Mouse (Mus musculus) liver, embryonic 12.5 days (tissue): ENCODE results near the gene Ckap5. TPM values are rescaled to one million over a fixed set of nuclear protein-coding genes. Genes with fewer than 3 reads are reported as not detected.
A peak's percentile ranks its signal among the peaks of the same experiment; 100 is the strongest.
"Not testable (repeated sequence)": the region's sequence is repeated elsewhere in the genome, so short reads cannot be mapped to it uniquely, and the experiment has no call there.

ENCODE experiments used
- ATAC-seq: fragments of 200-750 bp; cut with Nextera tagmentation; 2 replicates; pipeline ENCODE4 v1.8.0; 2017; ENCODE audit warnings: moderate number of reproducible peaks, mild to moderate bottlenecking, moderate library complexity
- H3K27ac ChIP-seq: fragments of 300-500 bp; sonication (generic); 2 replicates; pipeline ENCODE4 v1.5.1; 2016; ENCODE audit warnings: mild to moderate bottlenecking
- H3K27me3 ChIP-seq: fragments of 300-500 bp; sonication (generic); replicated peaks from 2 replicates; pipeline ENCODE4 v1.6.1; 2016; ENCODE audit warnings: mild to moderate bottlenecking, moderate library complexity
- H3K36me3 ChIP-seq: fragments of 300-500 bp; sonication (generic); 2 replicates; pipeline ENCODE4 v1.6.1; 2016; ENCODE audit warnings: mild to moderate bottlenecking, moderate library complexity
- H3K4me1 ChIP-seq: fragments of 300-500 bp; sonication (generic); 2 replicates; pipeline ENCODE4 v1.6.1; 2016
- H3K4me2 ChIP-seq: fragments of 300-500 bp; sonication (generic); 2 replicates; pipeline ENCODE4 v1.6.1; 2016; ENCODE audit warnings: mild to moderate bottlenecking, moderate library complexity
- H3K4me3 ChIP-seq: fragments of 300-500 bp; sonication (generic); 2 replicates; pipeline ENCODE4 v1.5.1; 2016; ENCODE audit warnings: mild to moderate bottlenecking, moderate library complexity
- H3K9ac ChIP-seq: fragments of 300-500 bp; sonication (generic); 2 replicates; pipeline ENCODE4 v1.6.1; 2016; ENCODE audit warnings: mild to moderate bottlenecking, moderate library complexity
- H3K9me3 ChIP-seq: fragments of 300-500 bp; sonication (generic); replicated peaks from 2 replicates; pipeline ENCODE4 v1.6.1; 2016; ENCODE audit warnings: mild to moderate bottlenecking, moderate library complexity
- WGBS: fragments of 180-500 bp; shearing (Covaris S2); methylation state at CpG from one replicate; pipeline ENCODE4 v1.1.7; 2016; ENCODE audit not compliant: insufficient replicate concordance; 5-methylcytosine and 5-hydroxymethylcytosine counted together
- polyA plus RNA-seq: library from polyadenylated mRNA; unstranded; fragments of >200 nt; fragmentation: Nextera tagmentation; extraction: Ambion mirVana; gene quantifications from 2 replicates; pipeline ENCODE4 v1.2.1, GENCODE M21; 2016

Ckap5 gene
- polyA plus RNA-seq, 1 experiment from 2014 or later: 59.1 TPM

DNA sequence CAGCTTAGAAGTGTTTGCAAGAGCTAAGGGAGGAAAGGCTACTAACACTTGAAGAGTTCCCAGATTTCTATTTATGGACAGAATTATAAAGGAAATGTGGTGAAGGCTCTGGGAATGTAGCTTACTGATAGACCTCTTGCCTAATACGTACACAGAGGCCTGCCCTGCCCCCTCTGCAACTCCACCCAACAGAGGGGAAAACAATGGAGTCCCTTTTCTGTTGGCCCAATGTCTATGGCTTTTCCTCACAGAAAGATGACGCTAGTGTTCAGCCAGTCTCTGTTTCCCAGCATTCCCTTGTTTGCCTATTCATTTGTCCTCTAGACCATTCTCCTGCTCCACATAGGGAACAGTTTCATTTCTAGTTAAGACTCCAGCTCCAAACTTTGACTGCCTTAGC, 9.4 kb upstream of the Ckap5 start:
- 12% methylated on average over 2 of the region's 2 CpGs for WGBS
- no peak for ATAC-seq
- Histone ChIP-seq H3K4me3 (no peak overlapping the region), H3K4me1 (peaks cover 8% of the 10 kb centered on the region), H3K4me2 (no peak overlapping the region), H3K9ac (no peak overlapping the region), H3K27ac (0 out of 2 replicates have a peak overlapping the region, but pooled peaks have one; percentile 5), H3K36me3 (peaks cover 2% of the 10 kb centered on the region; the same call in 1 of the 2 replicates), H3K27me3 (no peaks in the 10 kb centered on the region), H3K9me3 (no peaks in the 10 kb centered on the region)

DNA sequence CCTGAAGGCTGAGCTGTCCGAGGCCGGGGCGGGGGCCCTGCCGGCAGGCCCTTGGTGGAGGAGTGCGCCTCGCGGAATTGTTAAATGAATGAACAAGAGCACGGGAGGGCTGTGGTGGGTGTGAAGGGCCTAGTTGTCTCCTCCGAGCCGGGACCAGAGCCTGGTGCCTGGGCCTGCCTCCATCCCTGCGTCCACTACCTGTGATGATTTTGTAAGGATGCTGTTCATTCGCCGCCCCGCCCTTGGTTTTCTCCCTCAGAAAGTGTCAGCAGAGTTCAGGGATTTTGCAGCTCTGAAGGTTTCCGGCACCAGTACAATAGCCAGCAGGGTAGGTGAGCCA, 555 bp downstream of the Ckap5 start:
- no peaks in the 10 kb centered on the region for H3K27me3 ChIP-seq

DNA sequence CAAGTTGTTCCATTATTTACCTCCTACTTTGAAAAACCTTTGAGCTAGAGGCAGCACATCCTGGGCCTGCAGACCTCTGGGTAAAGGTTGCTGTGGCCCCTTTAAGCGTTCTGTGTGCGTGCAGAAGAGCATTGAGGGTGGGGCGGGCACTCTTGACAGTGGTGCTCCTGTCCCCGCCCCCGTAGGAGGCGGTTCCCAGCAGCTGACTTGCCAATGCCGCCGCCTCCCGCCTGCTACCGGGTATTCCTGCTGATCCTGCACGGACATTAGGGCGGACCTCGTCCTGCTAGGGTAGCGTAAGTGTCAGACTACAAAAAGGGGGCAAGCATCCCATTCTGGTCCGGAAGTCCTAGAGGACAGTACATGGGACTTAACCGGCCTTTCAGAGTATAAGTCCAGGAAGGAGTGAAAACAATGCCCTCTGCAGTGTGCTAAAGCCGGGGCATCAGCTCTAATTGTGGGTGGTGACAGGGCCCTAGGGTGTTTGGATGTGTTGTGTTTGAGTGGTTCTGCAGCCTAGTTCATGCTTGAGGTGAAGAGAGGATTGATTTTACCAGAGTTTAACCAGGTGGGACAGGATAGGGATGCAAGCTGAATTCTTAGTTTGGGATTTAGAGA, 11.1 kb downstream of the Ckap5 start:
- Histone ChIP-seq H3K27ac (peak overlapping the region; percentile 68), H3K36me3 (no peaks in the 10 kb centered on the region; the same call in 1 of the 2 replicates), H3K9ac (peak overlapping the region; percentile 61), H3K4me3 (peak overlapping the region; percentile 59), H3K9me3 (no peaks in the 10 kb centered on the region), H3K4me2 (peak overlapping the region; percentile 90), H3K4me1 (peaks cover 29% of the 10 kb centered on the region), H3K27me3 (no peaks in the 10 kb centered on the region)
- 4% methylated on average over 17 of the region's 17 CpGs for WGBS
- ATAC-seq: peak; percentile 99

More for the DNA sequence above, 555 bp downstream of the Ckap5 start:
- H3K4me3 ChIP-seq: peak overlapping the region; percentile 86
- 0% methylated on average over 15 of the region's 15 CpGs for WGBS
- H3K9ac ChIP-seq: peak overlapping the region; percentile 90
- peaks cover 32% of the 10 kb centered on the region for H3K36me3 ChIP-seq
- no peaks in the 10 kb centered on the region for H3K9me3 ChIP-seq
- peaks cover 20% of the 10 kb centered on the region for H3K4me1 ChIP-seq
- ATAC-seq: no peak; the same call in 1 of the 2 replicates
- peak overlapping the region; percentile 82 for H3K27ac ChIP-seq
- H3K4me2 ChIP-seq: peak overlapping the region; percentile 71

DNA sequence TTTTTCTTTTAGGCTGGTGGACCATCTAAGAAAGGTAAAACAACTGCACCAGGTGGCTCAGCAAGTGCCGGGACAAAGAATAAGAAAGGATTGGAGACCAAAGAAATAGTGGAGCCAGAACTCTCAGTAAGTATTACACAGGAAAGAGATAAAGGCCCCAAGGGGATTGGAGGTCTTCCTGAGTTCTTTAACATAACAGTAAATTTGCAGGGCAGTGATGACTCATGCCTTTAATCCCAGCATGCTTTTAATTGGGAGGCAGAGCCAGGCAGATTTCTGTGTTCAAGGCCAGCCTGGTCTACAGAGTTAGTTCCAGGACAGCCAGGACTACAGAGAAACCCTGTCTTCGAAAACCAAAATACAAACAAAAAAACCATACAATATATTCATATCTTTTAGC, 41.6 kb downstream of the Ckap5 start:
- Histone ChIP-seq H3K27ac (no peak overlapping the region), H3K9ac (no peak overlapping the region), H3K9me3 (no peaks in the 10 kb centered on the region), H3K4me3 (no peak overlapping the region), H3K27me3 (no peaks in the 10 kb centered on the region), H3K4me1 (no peaks in the 10 kb centered on the region), H3K36me3 (peaks cover 89% of the 10 kb centered on the region), H3K4me2 (no peak overlapping the region)
- 85% methylated on average over 2 of the region's 2 CpGs for WGBS
- no peak for ATAC-seq

DNA sequence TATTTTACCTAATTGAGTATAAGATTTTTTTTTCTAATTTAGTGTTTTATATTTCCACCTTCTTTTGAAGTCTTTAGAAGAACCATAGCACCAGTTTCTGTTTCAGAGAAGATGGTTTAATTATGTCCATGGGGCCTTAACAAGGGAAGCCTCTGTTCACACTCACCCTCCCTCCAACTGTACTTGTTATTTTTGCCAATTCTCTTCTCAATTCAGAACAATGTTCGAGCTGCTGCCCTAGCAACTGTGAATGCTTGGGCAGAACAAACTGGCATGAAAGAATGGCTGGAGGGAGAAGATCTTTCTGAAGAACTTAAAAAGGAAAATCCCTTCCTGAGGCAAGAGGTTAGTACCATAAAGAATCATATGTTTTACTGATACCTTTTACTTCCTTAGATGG, 54.3 kb downstream of the Ckap5 start:
- no peak overlapping the region for H3K27ac ChIP-seq
- no peaks in the 10 kb centered on the region for H3K4me1 ChIP-seq
- H3K4me3 ChIP-seq: no peak overlapping the region
- 93% methylated on average over 1 of the region's 1 CpGs for WGBS
- H3K27me3 ChIP-seq: no peaks in the 10 kb centered on the region
- H3K36me3 ChIP-seq: peaks cover 83% of the 10 kb centered on the region
- ATAC-seq: no peak
- no peak overlapping the region for H3K4me2 ChIP-seq
- no peaks in the 10 kb centered on the region for H3K9me3 ChIP-seq
- H3K9ac ChIP-seq: no peak overlapping the region

DNA sequence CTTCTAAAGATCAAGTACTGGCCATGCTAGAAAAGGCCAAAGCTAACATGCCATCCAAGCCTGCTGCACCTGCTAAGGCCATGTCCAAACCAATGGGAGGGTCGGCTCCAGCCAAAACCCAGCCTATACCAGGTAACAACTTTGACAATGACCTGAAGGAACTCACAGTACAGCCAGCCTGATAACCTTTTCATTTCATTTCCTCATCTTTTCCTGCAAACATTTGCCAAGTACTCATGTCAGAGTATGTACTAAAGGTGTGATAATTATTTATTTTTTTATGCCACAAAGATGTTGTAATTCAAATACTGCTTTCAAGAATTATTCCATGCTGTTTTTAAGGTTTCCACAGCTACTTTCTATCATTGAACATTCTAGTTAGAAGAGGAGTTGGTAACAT, 59.7 kb downstream of the Ckap5 start:
- peaks cover 83% of the 10 kb centered on the region for H3K36me3 ChIP-seq
- H3K4me3 ChIP-seq: no peak overlapping the region
- no peaks in the 10 kb centered on the region for H3K9me3 ChIP-seq
- WGBS: 90% methylated on average over 1 of the region's 1 CpGs
- no peak overlapping the region for H3K4me2 ChIP-seq
- no peaks in the 10 kb centered on the region for H3K4me1 ChIP-seq
- ATAC-seq: no peak
- H3K9ac ChIP-seq: no peak overlapping the region
- H3K27me3 ChIP-seq: no peaks in the 10 kb centered on the region
- no peak overlapping the region for H3K27ac ChIP-seq

DNA sequence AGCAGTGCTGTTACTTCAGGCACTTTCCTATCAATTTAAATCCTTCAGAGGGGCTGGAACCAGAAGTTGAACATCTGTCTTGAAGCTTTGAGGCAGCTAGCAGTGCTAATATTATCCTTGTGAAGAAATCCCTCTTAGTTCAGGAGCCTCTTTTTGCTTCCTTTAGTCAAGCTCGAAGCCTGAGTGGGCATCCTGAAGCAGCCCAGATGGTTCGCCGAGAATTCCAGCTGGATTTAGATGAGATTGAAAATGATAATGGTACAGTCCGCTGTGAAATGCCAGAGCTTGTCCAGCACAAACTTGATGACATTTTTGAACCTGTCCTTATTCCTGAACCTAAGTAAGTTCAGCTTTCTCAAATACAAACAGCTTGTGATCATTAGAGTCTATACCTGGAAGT, 73.9 kb downstream of the Ckap5 start:
- Histone ChIP-seq H3K27me3 (no peaks in the 10 kb centered on the region), H3K27ac (no peak overlapping the region), H3K4me3 (no peak overlapping the region), H3K4me1 (no peaks in the 10 kb centered on the region), H3K4me2 (no peak overlapping the region), H3K36me3 (peaks cover 95% of the 10 kb centered on the region), H3K9me3 (no peaks in the 10 kb centered on the region), H3K9ac (no peak overlapping the region)
- no peak for ATAC-seq
- 89% methylated on average over 4 of the region's 4 CpGs for WGBS

DNA sequence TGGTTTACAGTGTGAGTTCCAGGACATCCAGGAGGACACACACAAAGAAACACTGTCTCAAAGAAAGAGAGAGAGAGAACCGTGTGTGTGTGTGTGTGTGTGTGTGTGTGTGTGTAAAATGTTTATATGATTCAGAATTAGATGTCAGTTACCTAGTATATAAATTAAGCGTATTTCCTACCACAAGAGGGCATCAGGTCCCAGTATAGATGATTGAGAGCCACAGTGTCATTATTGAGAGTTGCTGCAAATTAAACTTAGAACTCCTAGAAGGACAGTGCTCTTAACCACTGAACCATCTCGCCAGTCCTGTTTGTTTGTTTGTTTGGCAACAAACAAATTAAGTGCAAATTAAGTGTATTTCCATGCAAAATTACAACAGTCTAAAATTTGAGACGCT, 75.8 kb downstream of the Ckap5 start:
- no peak for ATAC-seq
- Histone ChIP-seq H3K9me3 (no peaks in the 10 kb centered on the region), H3K9ac (no peak overlapping the region), H3K4me3 (no peak overlapping the region), H3K4me2 (no peak overlapping the region), H3K27ac (no peak overlapping the region), H3K27me3 (no peaks in the 10 kb centered on the region), H3K36me3 (peaks cover 94% of the 10 kb centered on the region), H3K4me1 (no peaks in the 10 kb centered on the region)
- WGBS: 75% methylated on average over 4 of the region's 4 CpGs

DNA sequence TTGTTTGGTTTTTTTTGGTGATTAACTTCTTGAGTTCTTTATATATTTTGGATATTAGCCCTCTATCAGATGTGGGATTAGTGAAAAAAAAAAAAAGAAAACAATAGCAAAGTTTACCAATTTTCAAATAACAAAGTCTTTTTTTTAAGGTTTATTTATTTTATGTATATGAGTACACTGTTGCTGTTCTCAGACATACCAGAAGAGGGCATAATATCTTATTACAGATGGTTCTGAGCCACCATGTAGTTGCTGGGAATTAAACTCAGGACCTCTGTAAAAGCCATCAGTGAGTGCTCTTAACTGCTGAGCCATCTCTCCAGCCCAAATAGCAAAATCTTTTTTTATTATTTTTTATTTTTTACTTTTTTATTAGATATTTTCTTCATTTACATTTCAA, 82.8 kb downstream of the Ckap5 start:
- peaks cover 87% of the 10 kb centered on the region for H3K36me3 ChIP-seq
- not testable (repeated sequence) for H3K27ac ChIP-seq, H3K9me3 ChIP-seq, H3K9ac ChIP-seq, H3K4me2 ChIP-seq, H3K4me1 ChIP-seq, H3K27me3 ChIP-seq, H3K4me3 ChIP-seq, ATAC-seq

DNA sequence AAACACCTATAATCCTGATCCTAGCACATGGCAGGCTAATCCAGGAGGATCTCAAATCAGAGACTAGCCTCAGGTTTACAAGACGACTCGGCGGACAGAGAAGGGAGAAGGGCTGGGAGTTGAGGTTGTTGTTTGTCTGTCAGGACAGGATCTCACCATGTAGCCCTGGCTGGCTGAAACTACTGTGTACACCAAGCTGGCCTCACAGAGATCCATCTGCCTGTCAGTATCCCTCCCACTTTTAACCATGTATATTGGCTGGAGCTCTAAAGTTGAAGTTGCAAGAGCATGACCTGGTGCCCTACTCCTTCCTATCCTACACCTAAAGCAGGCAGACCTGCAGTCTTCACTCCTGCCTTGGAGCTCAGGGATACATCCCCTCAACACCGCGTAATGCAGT, 95.8 kb downstream of the Ckap5 start:
- H3K9ac ChIP-seq: no peak overlapping the region
- no peak for ATAC-seq
- no peaks in the 10 kb centered on the region for H3K4me1 ChIP-seq
- no peak overlapping the region for H3K4me2 ChIP-seq
- H3K4me3 ChIP-seq: no peak overlapping the region
- no peak overlapping the region for H3K27ac ChIP-seq
- H3K36me3 ChIP-seq: peaks cover 77% of the 10 kb centered on the region
- H3K9me3 ChIP-seq: no peaks in the 10 kb centered on the region
- 0 out of 2 replicates have a peak, but pooled peaks cover under 1% of the 10 kb centered on the region for H3K27me3 ChIP-seq
- WGBS: 90% methylated on average over 5 of the region's 5 CpGs

DNA sequence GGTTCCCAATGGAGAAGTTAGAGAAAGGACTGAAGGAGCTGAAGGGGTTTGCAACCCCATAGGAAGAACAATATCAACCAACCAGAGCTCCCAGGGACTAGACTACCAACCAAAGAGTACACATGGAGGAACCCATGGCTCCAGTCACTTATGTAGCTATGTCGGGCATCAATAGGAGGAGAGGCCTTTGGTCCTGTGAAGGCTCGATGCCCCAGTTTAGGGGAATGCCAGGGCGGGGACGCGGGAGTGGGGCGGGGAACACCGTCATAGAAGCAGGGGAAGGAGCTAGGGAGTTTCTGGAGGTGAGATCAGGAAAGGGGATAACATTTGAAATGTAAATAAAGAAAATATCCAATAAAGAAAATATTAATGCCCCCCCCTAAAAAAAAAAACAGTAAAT, 96.8 kb downstream of the Ckap5 start:
- H3K4me3 ChIP-seq, H3K4me2 ChIP-seq, H3K4me1 ChIP-seq, H3K9ac ChIP-seq, ATAC-seq, H3K27ac ChIP-seq, H3K27me3 ChIP-seq, H3K9me3 ChIP-seq: not testable (repeated sequence)
- WGBS: 91% methylated on average over 7 of the region's 7 CpGs
- H3K36me3 ChIP-seq: peaks cover 67% of the 10 kb centered on the region

DNA sequence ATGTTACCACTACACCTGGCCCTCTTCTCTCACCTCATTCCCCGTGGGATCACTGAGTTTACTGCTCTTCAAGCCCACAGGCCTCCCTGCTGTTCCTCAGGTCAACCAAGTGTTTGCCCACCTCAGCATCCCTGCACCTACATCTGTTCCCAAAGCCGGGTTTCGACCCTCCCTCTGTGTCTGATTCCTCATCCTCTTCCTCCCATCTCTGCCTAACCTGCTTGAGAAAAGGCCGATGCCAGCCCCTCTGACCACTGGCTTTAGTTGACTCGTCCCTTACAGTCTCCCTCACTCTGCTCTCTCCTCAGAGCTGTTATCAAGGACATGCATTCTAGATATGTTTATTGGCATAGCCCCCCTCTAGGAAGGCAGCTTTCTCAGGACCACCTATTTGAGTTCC, 100.9 kb downstream of the Ckap5 start:
- no peaks in the 10 kb centered on the region for H3K9me3 ChIP-seq

DNA sequence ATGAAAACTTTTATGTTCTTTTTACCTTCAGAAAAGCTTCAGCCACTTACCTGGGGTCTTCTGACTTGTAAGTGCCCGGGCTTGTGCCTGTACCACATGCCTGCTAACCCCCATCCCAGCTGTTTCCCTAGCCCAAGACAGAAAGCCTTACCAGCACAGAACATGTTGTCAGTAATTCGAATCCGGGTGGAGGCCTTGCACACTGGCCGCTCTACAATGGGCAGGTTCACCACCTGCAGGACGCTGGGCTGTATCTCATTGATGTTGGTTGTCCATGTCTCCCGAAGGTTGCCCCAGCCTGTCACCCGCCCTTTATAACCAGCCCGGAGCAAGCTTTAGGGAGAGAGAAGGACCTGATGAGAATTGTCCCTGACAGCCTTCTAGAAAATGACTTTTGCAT, 101.6 kb downstream of the Ckap5 start:
- Histone ChIP-seq H3K9me3 (no peaks in the 10 kb centered on the region), H3K36me3 (peaks cover 19% of the 10 kb centered on the region), H3K27me3 (peaks cover 9% of the 10 kb centered on the region; the same call in 1 of the 2 replicates), H3K27ac (no peak overlapping the region), H3K4me1 (no peaks in the 10 kb centered on the region), H3K9ac (no peak overlapping the region), H3K4me2 (no peak overlapping the region), H3K4me3 (no peak overlapping the region)
- WGBS: 85% methylated on average over 8 of the region's 8 CpGs
- no peak for ATAC-seq

More for the DNA sequence above, 100.9 kb downstream of the Ckap5 start:
- H3K27me3 ChIP-seq: peaks cover 9% of the 10 kb centered on the region; the same call in 1 of the 2 replicates
- H3K36me3 ChIP-seq: peaks cover 26% of the 10 kb centered on the region
- H3K27ac ChIP-seq: no peak overlapping the region
- no peaks in the 10 kb centered on the region for H3K4me1 ChIP-seq
- H3K9ac ChIP-seq: no peak overlapping the region
- 62% methylated on average over 5 of the region's 5 CpGs for WGBS
- H3K4me2 ChIP-seq: no peak overlapping the region
- no peak for ATAC-seq
- no peak overlapping the region for H3K4me3 ChIP-seq
